Mouse (Mus musculus): ENCODE data around the gene Mrrf. TPM values are rescaled to one million over a fixed set of nuclear protein-coding genes. Genes with fewer than 3 reads are reported as not detected.
A peak's percentile ranks its signal among the peaks of the same experiment; 100 is the strongest.

Mrrf gene
- polyA plus RNA-seq, 1 experiment from 2014 or later, result 24.2 TPM

GRCm38 (mm10) chr2:36191098-36191941 lies 55.1 kb downstream of the Mrrf start:
- 65% methylated on average over 12 of the region's 12 CpGs for WGBS
- no peaks in the 10 kb centered on the region for H3K9me3 ChIP-seq
- DNase-seq (ENCODE audit: extremely low spot score, low spot score), result no peak
- peaks cover 8% of the 10 kb centered on the region for H3K4me1 ChIP-seq
- H3K4me3 ChIP-seq, result no peak overlapping the region
- no peak overlapping the region for H3K27ac ChIP-seq
- H3K36me3 ChIP-seq (replicated peaks), result peaks cover 3% of the 10 kb centered on the region; the same call in 1 of the 2 replicates
- H3K27me3 ChIP-seq (ENCODE audit: poor library complexity, severe bottlenecking), result peaks cover 5% of the 10 kb centered on the region; the same call in 1 of the 2 replicates

- peaks cover 62% of the 10 kb centered on the region for H3K27me3 ChIP-seq (ENCODE audit: poor library complexity, severe bottlenecking)
- no peaks in the 10 kb centered on the region for H3K9me3 ChIP-seq
- peaks cover 23% of the 10 kb centered on the region for H3K4me1 ChIP-seq
- H3K36me3 ChIP-seq (replicated peaks), result no peaks in the 10 kb centered on the region
- 44% methylated on average over 3 of the region's 3 CpGs for WGBS
- DNase-seq (ENCODE audit: extremely low spot score, low spot score), result no peak
- no peak overlapping the region for H3K4me3 ChIP-seq
- H3K27ac ChIP-seq, result no peak overlapping the region
Measured at GRCm38 (mm10) chr2:36197021-36197420, 60.8 kb downstream of the Mrrf start.

- Histone ChIP-seq H3K27me3 (ENCODE audit: poor library complexity, severe bottlenecking) (peaks cover 74% of the 10 kb centered on the region), H3K27ac (peak overlapping the region; percentile 56), H3K36me3 (replicated peaks) (no peaks in the 10 kb centered on the region), H3K4me1 (peaks cover 35% of the 10 kb centered on the region), H3K4me3 (peak overlapping the region; percentile 35), H3K9me3 (no peaks in the 10 kb centered on the region)
- WGBS, result 12% methylated on average over 20 of the region's 20 CpGs
- peak; percentile 46 for DNase-seq (ENCODE audit: extremely low spot score, low spot score)
Measured at GRCm38 (mm10) chr2:36197919-36198881, 62.0 kb downstream of the Mrrf start.

GRCm38 (mm10) chr2:36198882-36199262 lies 62.7 kb downstream of the Mrrf start:
- H3K27me3 ChIP-seq (ENCODE audit: poor library complexity, severe bottlenecking), result peaks cover 80% of the 10 kb centered on the region
- H3K27ac ChIP-seq, result peak overlapping the region; percentile 56; the same call in 1 of the 2 replicates
- H3K9me3 ChIP-seq, result no peaks in the 10 kb centered on the region
- no peaks in the 10 kb centered on the region for H3K36me3 ChIP-seq (replicated peaks)
- H3K4me3 ChIP-seq, result peak overlapping the region; percentile 35; the same call in 1 of the 2 replicates
- peaks cover 42% of the 10 kb centered on the region for H3K4me1 ChIP-seq
- no peak for DNase-seq (ENCODE audit: extremely low spot score, low spot score)
- 3% methylated on average over 3 of the region's 3 CpGs for WGBS

GRCm38 (mm10) chr2:36200813-36201212 lies 64.6 kb downstream of the Mrrf start:
- DNase-seq (ENCODE audit: extremely low spot score, low spot score), result no peak
- Histone ChIP-seq H3K27ac (no peak overlapping the region), H3K36me3 (replicated peaks) (no peaks in the 10 kb centered on the region), H3K4me1 (peaks cover 45% of the 10 kb centered on the region), H3K4me3 (no peak overlapping the region), H3K9me3 (no peaks in the 10 kb centered on the region), H3K27me3 (ENCODE audit: poor library complexity, severe bottlenecking) (peaks cover 100% of the 10 kb centered on the region)
- WGBS, result 91% methylated on average over 2 of the region's 2 CpGs

- peaks cover 43% of the 10 kb centered on the region for H3K4me1 ChIP-seq
- DNase-seq (ENCODE audit: extremely low spot score, low spot score), result no peak
- WGBS, result 28% methylated on average over 18 of the region's 18 CpGs
Measured at GRCm38 (mm10) chr2:36201756-36202610, 65.8 kb downstream of the Mrrf start.

GRCm38 (mm10) chr2:36202611-36202880 lies 66.4 kb downstream of the Mrrf start:
- H3K4me3 ChIP-seq, result peak overlapping the region; percentile 55
- H3K4me1 ChIP-seq, result peaks cover 45% of the 10 kb centered on the region
- H3K27me3 ChIP-seq (ENCODE audit: poor library complexity, severe bottlenecking), result peaks cover 94% of the 10 kb centered on the region
- 15% methylated on average over 5 of the region's 5 CpGs for WGBS
- H3K9me3 ChIP-seq, result no peaks in the 10 kb centered on the region
- H3K27ac ChIP-seq, result no peak overlapping the region
- DNase-seq (ENCODE audit: extremely low spot score, low spot score), result no peak
- H3K36me3 ChIP-seq (replicated peaks), result no peaks in the 10 kb centered on the region

More at GRCm38 (mm10) chr2:36201756-36202610, 65.8 kb downstream of the Mrrf start:
- no peak overlapping the region for H3K27ac ChIP-seq
- H3K36me3 ChIP-seq (replicated peaks), result no peaks in the 10 kb centered on the region
- H3K27me3 ChIP-seq (ENCODE audit: poor library complexity, severe bottlenecking), result peaks cover 94% of the 10 kb centered on the region
- H3K4me3 ChIP-seq, result peak overlapping the region; percentile 55
- H3K9me3 ChIP-seq, result no peaks in the 10 kb centered on the region

GRCm38 (mm10) chr2:36203011-36203825 lies 67.0 kb downstream of the Mrrf start:
- peaks cover 93% of the 10 kb centered on the region for H3K27me3 ChIP-seq (ENCODE audit: poor library complexity, severe bottlenecking)
- no peaks in the 10 kb centered on the region for H3K36me3 ChIP-seq (replicated peaks)
- no peaks in the 10 kb centered on the region for H3K9me3 ChIP-seq
- peak overlapping the region; percentile 55 for H3K4me3 ChIP-seq
- H3K4me1 ChIP-seq, result peaks cover 39% of the 10 kb centered on the region
- H3K27ac ChIP-seq, result 0 out of 2 replicates have a peak overlapping the region, but pooled peaks have one; percentile 40
- DNase-seq (ENCODE audit: extremely low spot score, low spot score), result peak; percentile 60
- under 1% methylated on average over 39 of the region's 39 CpGs for WGBS

GRCm38 (mm10) chr2:36204595-36204994 lies 68.4 kb downstream of the Mrrf start:
- H3K4me1 ChIP-seq, result peaks cover 30% of the 10 kb centered on the region
- H3K36me3 ChIP-seq (replicated peaks), result no peaks in the 10 kb centered on the region
- no peak overlapping the region for H3K4me3 ChIP-seq
- peaks cover 93% of the 10 kb centered on the region for H3K27me3 ChIP-seq (ENCODE audit: poor library complexity, severe bottlenecking)
- no peak overlapping the region for H3K27ac ChIP-seq
- DNase-seq (ENCODE audit: extremely low spot score, low spot score), result no peak
- no peaks in the 10 kb centered on the region for H3K9me3 ChIP-seq
- WGBS, result 59% methylated on average over 4 of the region's 4 CpGs

GRCm38 (mm10) chr2:36207071-36207470 lies 70.9 kb downstream of the Mrrf start:
- peaks cover 44% of the 10 kb centered on the region for H3K4me1 ChIP-seq
- H3K9me3 ChIP-seq, result no peaks in the 10 kb centered on the region
- peaks cover 93% of the 10 kb centered on the region for H3K27me3 ChIP-seq (ENCODE audit: poor library complexity, severe bottlenecking)
- no peaks in the 10 kb centered on the region for H3K36me3 ChIP-seq (replicated peaks)
- DNase-seq (ENCODE audit: extremely low spot score, low spot score), result no peak
- H3K4me3 ChIP-seq, result no peak overlapping the region
- H3K27ac ChIP-seq, result no peak overlapping the region
- WGBS, result 49% methylated on average over 11 of the region's 11 CpGs

- Histone ChIP-seq H3K36me3 (replicated peaks) (no peaks in the 10 kb centered on the region), H3K9me3 (no peaks in the 10 kb centered on the region), H3K4me3 (peak overlapping the region; percentile 40), H3K27ac (peak overlapping the region; percentile 58), H3K27me3 (ENCODE audit: poor library complexity, severe bottlenecking) (peaks cover 71% of the 10 kb centered on the region), H3K4me1 (peaks cover 42% of the 10 kb centered on the region)
- DNase-seq (ENCODE audit: extremely low spot score, low spot score), result no peak
- WGBS, result 2% methylated on average over 34 of the region's 34 CpGs
Measured at GRCm38 (mm10) chr2:36210796-36211195, 74.6 kb downstream of the Mrrf start.

All from forebrain, embryonic 10.5 days (tissue).